Mouse (Mus musculus): ENCODE data around the gene Kcnq1. TPM values are rescaled to one million over a fixed set of nuclear protein-coding genes. Genes with fewer than 3 reads are reported as not detected.
A peak's percentile ranks its signal among the peaks of the same experiment; 100 is the strongest.

The Kcnq1 gene
- total and polyA plus RNA-seq, 3 experiments = 1.9 to 17.2 (median 4.1) TPM

DNA sequence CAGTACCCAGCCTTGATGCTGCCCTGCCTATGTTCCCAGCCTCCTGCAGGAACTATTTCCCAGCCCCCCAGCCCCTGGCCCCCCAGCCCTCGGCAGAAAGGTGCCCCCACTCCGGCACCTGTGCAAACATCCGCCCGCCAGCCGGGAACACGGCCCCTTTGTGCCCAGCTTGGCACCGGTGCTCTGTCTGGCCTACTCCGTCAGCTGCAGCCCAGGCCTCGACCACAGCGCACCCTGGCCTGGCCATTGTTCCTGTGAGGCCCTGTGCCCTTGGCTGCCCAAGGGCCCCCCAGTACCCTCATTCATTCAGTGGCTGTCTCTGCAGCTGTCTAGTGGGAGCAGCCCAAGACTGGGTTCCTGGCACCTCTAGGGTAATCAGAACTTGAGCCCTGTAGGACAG lies 80.2 kb downstream of the Kcnq1 start:
- no peak for DNase-seq

- no peak for DNase-seq
Observed at GRCm38 (mm10) chr7:143187181-143187580, 81.0 kb downstream of the Kcnq1 start.

DNA sequence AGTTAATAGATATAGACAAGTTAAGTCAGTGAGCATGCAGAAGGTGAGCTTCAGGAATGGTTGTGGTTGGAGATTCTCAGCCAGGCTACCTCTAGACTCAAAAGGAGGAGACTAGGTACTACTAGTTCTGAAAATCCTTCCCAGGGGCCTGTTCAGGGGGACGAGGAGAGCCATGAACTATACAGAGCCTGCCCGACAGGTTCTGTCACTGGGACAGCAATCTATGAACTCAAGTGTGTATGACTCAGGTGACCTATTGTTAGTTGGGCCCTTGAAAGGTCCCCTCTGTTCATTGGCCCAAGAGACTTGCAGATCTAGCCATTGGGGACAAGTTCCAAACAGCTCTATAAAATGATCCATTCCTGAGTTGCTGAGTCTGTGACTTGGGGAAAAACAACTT lies 82.4 kb downstream of the Kcnq1 start:
- no peak for DNase-seq

GRCm38 (mm10) chr7:143189965-143190722 lies 84.0 kb downstream of the Kcnq1 start:
- no peak for DNase-seq

DNA sequence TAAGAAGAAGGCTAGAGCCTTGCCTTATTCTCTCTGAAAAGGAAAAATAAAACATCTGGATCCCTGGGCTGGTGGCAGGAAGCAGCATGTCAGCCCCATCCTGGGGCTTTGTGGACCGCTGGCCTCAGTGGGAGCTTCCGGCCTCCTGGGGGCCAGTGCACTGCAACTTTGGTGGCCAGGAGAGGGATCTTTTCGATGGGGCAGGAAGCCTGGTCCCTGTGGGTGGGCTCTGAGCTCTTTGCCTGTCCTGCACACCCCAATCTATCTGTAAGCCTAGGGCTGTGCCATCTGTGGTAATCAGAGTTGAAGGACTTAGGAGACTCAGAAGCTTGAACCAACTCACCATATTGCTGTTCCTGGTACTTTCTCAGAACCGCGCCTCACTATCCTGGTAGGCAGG lies 84.7 kb downstream of the Kcnq1 start:
- DNase-seq = no peak

GRCm38 (mm10) chr7:143192392-143192791 lies 86.2 kb downstream of the Kcnq1 start:
- no peak for DNase-seq

GRCm38 (mm10) chr7:143194064-143194463 lies 87.9 kb downstream of the Kcnq1 start:
- no peak for DNase-seq

DNA sequence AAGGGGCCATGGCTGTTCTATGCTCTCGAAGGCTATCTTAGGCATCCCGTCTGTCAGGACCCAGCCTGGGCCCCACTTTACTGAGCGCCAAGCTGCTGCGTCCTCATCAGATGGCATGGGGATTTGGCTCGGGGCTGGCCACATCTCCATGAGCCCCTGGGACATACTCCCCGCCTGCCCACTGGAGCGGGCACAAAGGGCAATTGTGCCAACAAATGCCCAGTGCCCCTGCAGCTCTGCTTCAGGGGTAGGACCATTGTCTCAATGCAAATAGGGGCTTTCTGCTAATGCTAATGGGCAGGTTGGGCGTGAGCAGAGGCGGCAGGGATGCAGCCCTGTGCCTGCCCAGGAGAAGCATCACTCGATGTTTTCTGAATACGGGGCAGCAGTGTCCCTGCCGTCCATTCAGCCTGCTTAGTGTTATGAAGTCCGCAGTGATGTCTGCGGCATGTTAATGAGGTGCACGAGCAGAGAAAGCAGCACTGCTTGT lies 91.8 kb downstream of the Kcnq1 start:
- DNase-seq = no peak

DNA sequence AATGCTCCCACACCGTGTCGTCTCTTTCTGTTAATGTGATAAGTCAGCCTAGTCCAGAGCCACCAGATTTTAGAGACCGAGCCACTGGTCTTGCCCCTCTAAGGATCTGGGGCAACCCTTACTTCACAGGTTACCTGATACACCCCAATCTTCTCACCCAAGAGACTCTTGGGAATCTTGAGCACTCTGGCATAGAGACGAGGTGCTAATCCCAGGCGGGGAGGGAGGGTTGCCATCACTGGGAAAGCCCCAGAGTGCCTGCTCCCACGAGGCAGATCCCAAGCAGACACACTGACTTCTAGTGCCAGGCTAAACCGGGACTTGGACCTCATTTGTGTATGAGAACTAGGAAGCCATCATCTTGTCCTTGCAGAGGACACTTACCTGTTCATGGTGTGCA lies 92.3 kb downstream of the Kcnq1 start:
- DNase-seq = no peak

DNA sequence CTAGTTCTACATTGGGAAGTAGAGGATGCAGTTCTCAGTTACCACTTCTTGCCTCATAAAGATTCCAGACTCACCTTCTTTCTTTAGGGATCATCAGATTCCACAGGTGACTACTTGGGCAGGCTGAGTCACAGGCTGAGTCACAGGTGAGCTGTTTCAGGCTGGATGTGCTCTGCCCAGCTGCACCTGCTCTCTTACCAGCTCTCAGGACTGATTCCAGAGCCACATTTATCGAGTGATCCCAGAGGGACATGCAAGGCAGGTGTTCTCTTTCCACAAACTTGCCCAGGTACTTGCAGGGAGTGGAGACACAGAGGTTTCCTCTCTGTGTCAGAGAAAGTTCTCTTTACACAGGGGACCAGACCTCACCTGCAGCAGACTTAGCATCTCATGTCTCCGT lies 95.1 kb downstream of the Kcnq1 start:
- no peak for DNase-seq

- no peak for DNase-seq
Observed at GRCm38 (mm10) chr7:143203897-143204296, 97.7 kb downstream of the Kcnq1 start.

- no peak for DNase-seq
Observed at GRCm38 (mm10) chr7:143207044-143207443, 100.9 kb downstream of the Kcnq1 start.

DNA sequence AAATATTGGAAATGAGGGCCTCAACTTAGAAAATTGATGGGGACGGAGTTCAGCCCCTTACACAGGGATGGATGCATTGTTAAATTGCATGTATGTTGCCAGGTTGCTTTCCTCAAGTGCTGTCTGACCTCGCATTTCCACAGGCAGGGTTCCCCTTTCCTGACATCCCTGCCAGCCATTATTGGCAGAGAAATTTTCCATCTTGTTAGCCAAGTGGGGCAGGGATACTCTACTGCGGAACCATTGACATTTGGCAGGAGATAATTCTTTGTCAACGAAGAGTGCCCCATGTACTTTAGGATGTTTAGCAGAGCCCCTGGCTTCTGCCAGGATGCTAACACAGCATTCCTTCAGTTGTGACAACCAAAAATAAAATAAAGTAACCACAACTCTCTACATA lies 104.6 kb downstream of the Kcnq1 start:
- peak; percentile 55 for DNase-seq

- no peak for DNase-seq
Observed at GRCm38 (mm10) chr7:143251206-143251605, 145.0 kb downstream of the Kcnq1 start.

GRCm38 (mm10) chr7:143253126-143253871 lies 147.1 kb downstream of the Kcnq1 start:
- no peak for DNase-seq

DNA sequence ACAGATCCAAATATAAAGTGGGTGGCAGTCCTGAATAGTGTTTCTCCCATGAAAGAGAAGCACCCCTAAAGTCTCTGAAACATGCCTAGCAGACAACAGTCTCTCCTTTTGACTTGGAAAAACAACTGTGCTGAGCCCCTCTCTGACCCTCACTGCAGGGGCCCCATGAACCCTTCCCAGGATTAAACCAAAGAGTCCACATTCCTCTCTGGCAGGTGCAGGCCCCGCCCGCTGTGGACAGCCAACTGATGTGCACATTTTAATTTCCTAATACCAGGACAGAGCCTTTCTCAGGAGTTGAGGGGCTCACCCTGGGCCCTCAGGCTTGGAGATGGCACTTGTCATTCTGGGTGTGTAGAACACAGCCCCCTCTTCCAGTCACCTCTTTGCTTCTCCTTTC lies 148.7 kb downstream of the Kcnq1 start:
- DNase-seq = no peak

GRCm38 (mm10) chr7:143261246-143261645 lies 155.1 kb downstream of the Kcnq1 start:
- DNase-seq = no peak

GRCm38 (mm10) chr7:143263557-143263956 lies 157.4 kb downstream of the Kcnq1 start:
- DNase-seq = no peak

DNA sequence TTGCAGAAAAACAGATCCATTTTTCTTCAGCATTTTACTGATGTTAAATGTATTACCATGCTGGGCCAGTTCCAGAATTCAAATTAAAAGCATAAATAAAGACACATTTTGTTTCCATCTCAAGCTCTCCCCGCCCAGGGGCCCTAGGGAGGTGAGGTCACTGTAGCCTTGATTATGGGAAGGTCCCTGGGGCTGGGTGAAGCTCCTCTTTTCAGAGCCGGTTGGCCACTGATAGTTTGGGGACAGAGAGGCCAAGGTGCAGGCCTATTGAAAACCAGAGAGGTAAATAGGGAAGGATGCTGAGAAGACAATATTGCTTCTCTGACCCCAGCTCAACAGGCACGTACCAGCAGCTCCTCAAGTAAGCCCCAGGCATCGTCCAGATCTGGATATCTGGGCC lies 157.8 kb downstream of the Kcnq1 start:
- no peak for DNase-seq

GRCm38 (mm10) chr7:143265386-143265785 lies 159.2 kb downstream of the Kcnq1 start:
- no peak for DNase-seq

GRCm38 (mm10) chr7:143265829-143266438 lies 159.8 kb downstream of the Kcnq1 start:
- peak; percentile 30 for DNase-seq

DNA sequence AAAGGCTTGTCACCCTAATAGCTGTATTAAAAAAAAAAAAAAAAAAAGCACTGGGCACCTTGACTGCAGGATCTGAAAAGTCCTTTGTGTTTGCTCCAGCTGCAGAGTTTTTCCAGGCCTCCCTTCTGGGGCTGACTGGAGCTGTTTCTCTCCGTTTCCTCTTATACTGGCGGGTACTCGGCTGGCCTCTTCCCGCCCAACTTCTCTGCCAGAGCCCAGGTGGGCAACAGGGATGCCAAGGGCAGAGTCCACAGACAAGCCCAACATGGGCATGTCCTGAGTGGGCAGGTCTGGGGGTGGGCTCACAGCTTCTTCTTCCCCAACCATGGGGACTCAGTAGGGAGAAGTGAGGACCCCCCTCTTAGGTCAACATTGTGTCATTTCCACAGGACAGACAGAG lies 167.6 kb downstream of the Kcnq1 start:
- DNase-seq = no peak

DNA sequence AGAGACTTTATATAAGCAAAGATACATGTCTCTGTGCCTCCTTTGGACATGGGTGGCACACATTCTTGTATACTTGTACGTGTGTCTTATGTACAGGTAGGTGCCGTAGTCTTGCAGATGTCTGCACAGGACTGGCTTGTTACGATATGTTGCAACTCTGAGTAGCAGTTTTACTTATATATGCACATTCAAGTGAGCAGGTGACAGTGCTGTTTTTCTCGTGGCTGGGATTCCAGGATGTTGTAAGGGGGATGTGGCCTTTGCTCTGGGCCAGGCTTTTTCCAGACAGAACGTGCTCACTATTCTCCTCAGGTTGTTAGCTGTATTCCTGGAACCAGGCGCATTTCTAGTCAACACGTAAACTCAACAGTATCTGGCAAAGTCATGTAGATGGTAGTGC lies 168.9 kb downstream of the Kcnq1 start:
- DNase-seq = no peak
